Mouse (Mus musculus) liver, postnatal 0 days (tissue): ENCODE measurements around the gene Usp12.

Experiments used
- CTCF ChIP-seq: sonication (generic); IDR thresholded peaks from 2 replicates; pipeline ENCODE4 v1.5.1; 2016; ENCODE audit warnings: antibody characterized with exemption, low read depth
- EP300 ChIP-seq: IDR thresholded peaks from 2 replicates; pipeline ENCODE4 v1.6.1; 2016; ENCODE audit warnings: antibody characterized with exemption, low read depth, mild to moderate bottlenecking

DNA sequence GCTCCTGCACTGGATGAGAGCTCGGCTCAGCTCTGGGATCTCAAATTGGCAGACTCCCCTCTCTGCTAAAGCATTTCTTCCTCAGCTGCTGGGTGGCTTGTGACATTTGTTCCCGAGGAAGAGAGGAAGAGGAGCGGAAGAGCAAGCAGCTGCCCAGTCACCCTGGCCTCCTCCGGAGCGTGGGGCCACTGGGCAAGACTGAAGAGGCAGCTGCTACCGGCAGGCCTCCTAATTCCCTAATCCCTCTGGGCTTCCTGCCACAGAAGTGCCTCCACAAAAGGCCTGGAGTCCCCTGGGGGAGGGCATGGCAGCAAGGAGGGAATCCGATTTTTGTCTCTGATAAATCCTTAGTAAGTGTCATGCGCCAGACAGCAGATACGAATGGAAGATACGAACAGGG is 81.7 kb downstream of the Usp12 start:
- TF ChIP-seq CTCF: no peak
- no peak for TF ChIP-seq EP300
